Mouse (Mus musculus) liver, embryonic 14.5 days (tissue): ENCODE measurements around the gene Gm1113. TPM values are rescaled to one million over a fixed set of nuclear protein-coding genes. Genes with fewer than 3 reads are reported as not detected.

ENCODE experiments used
- ATAC-seq: fragments of 200-750 bp; cut with Nextera tagmentation; 2 replicates; pipeline ENCODE4 v1.8.0; 2017; ENCODE audit warnings: moderate number of reproducible peaks, mild to moderate bottlenecking, moderate library complexity; ENCODE audit not compliant: insufficient read depth
- DNase-seq, 3 experiments: peaks; one replicate each; pipeline ENCODE4 v3.0.0-alpha.2; 2012 to 2013; ENCODE audit warnings: low read depth in 3 of 3, low spot score in 3 of 3
- H3K27ac ChIP-seq: fragments of 300-500 bp; sonication (generic); 2 replicates; pipeline ENCODE4 v1.5.1; 2014; ENCODE audit warnings: moderate library complexity, mild to moderate bottlenecking, control low read depth, inconsistent platforms
- H3K27me3 ChIP-seq: fragments of 300-500 bp; sonication (generic); 2 replicates; pipeline ENCODE4 v1.6.1; 2014; ENCODE audit warnings: mild to moderate bottlenecking, low read length, moderate library complexity; ENCODE audit not compliant: control insufficient read depth, insufficient read depth
- H3K36me3 ChIP-seq: fragments of 300-500 bp; sonication (generic); replicated peaks from 2 replicates; pipeline ENCODE4 v1.6.1; 2014; ENCODE audit warnings: low read depth; ENCODE audit not compliant: control insufficient read depth, insufficient read depth
- H3K4me1 ChIP-seq, 2 experiments: fragments of 200-500 bp in 1 of 2; fragments of 300-500 bp in 1 of 2; sonication (generic) in 1 of 2; replicated peaks; 2 replicates each; pipeline ENCODE4 v1.6.1; 2012 to 2014; ENCODE audit warnings: antibody characterized with exemption in 1 of 2, inconsistent platforms in 1 of 2, low read length in 1 of 2; ENCODE audit not compliant: control insufficient read depth in 2 of 2, insufficient read depth in 2 of 2
- H3K4me2 ChIP-seq: fragments of 300-500 bp; sonication (generic); 2 replicates; pipeline ENCODE4 v1.6.1; 2014; ENCODE audit warnings: low read depth, mild to moderate bottlenecking, control low read depth, moderate library complexity
- H3K4me3 ChIP-seq, 2 experiments: fragments of 200-500 bp in 1 of 2; fragments of 300-500 bp in 1 of 2; sonication (generic) in 1 of 2; 2 replicates each; pipeline ENCODE4 v1.5.1; 2012 to 2014; ENCODE audit warnings: low read depth in 2 of 2, low read length in 2 of 2, mild to moderate bottlenecking in 2 of 2, control low read depth in 1 of 2, inconsistent platforms in 1 of 2, moderate library complexity in 1 of 2; ENCODE audit not compliant: insufficient read depth in 1 of 2
- H3K9ac ChIP-seq: fragments of 300-500 bp; sonication (generic); replicated peaks from 2 replicates; pipeline ENCODE4 v1.6.1; 2014; ENCODE audit warnings: mild to moderate bottlenecking, control low read depth, moderate library complexity
- H3K9me3 ChIP-seq: fragments of 300-500 bp; sonication (generic); 2 replicates; pipeline ENCODE4 v1.6.1; 2016; ENCODE audit warnings: low read length, mixed read lengths; ENCODE audit not compliant: control insufficient read depth
- CTCF ChIP-seq: IDR thresholded peaks from 2 replicates; pipeline ENCODE4 v1.5.1; 2016; ENCODE audit warnings: antibody characterized with exemption, low read depth, control low read depth
- EP300 ChIP-seq: IDR thresholded peaks from 2 replicates; pipeline ENCODE4 v1.6.1; 2016; ENCODE audit warnings: antibody characterized with exemption, low read depth
- WGBS: fragments of 180-500 bp; shearing (Covaris S2); extraction: QIAGEN DNeasy Blood & Tissue Kit; methylation state at CpG from one replicate; pipeline ENCODE4 v1.1.7; 2014; ENCODE audit not compliant: insufficient replicate concordance; 5-methylcytosine and 5-hydroxymethylcytosine counted together
- polyA plus RNA-seq, 2 experiments: library from polyadenylated mRNA; depleted of rRNA in 1 of 2; stranded (reverse) in 1 of 2; unstranded in 1 of 2; fragments of >200 nt; fragmentation: Nextera tagmentation in 1 of 2; extraction: Ambion mirVana in 1 of 2; gene quantifications; 2 replicates each; pipeline versions ENCODE4 v1.2.1 to v1.2.3; 2012 to 2014

Gene Gm1113
- polyA plus RNA-seq, 2 experiments: not detected

DNA sequence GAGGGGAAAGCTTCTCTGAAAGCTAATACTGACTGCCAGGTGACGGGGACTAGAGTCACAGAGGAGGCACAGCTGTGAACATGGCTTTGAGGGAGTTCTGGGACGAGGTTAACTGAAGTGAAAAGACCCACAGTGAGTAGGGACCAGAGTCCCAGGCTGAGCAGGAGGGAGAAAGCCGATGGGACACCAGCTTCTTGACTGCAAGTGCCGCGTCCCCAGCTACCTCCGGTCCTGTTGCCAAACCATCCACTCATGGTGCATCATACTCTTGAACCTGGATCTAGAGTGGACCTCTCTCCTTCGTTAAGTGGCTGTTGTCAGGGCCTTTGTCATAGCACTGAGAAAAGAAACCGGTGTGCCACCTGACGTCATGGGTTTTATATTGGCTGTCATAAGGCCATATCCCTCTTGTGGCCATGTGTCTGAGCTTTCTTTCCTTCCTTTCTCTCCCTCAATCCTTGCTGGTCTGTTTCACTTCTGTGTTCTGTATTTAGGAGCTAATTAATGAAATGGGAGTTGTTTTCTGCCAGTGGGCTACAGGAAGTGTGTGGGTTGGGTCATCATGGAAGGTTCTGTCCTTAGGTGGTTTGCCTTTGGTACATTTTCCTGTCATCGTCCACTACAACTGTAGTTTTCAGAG, 15.6 kb downstream of the Gm1113 start:
- H3K36me3 ChIP-seq: no peaks in the 10 kb centered on the region
- no peak for ATAC-seq
- 70% methylated on average over 10 of the region's 10 CpGs for whole genome bisulfite sequencing

DNA sequence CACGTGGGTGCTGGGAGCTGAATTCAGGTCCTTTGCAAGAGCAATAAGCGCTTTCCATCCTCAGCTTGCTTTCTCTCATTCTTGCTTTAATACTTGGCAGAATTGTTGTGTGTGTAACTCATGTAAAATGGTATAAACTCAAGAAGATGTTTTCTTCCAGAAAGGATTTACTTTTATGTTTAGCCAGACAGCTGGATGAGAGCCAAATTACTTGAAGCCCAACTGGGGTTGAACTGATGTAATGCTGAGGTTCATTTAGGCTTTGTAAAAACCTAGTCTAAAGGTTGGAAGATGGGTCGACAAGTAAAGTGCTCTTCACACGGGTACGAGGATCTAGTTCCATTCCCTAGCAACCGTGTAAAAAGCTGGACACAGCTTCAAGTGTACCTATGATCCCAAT, 18.1 kb downstream of the Gm1113 start:
- 63% methylated on average over 6 of the region's 6 CpGs for WGBS
- H3K27me3 ChIP-seq: no peaks in the 10 kb centered on the region
- ATAC-seq: no peak
- no peak overlapping the region for H3K4me3 ChIP-seq
- H3K4me2 ChIP-seq: no peak overlapping the region
- no peaks in the 10 kb centered on the region for H3K9me3 ChIP-seq
- H3K27ac ChIP-seq: no peak overlapping the region
- no peaks in the 10 kb centered on the region for H3K4me1 ChIP-seq
- no peaks in the 10 kb centered on the region for H3K36me3 ChIP-seq
- no peak overlapping the region for H3K9ac ChIP-seq
- DNase-seq: no peak
- TF ChIP-seq EP300 (no peak), CTCF (no peak)

More for the DNA sequence above, 15.6 kb downstream of the Gm1113 start:
- Histone ChIP-seq H3K4me3 (no peak overlapping the region), H3K4me2 (no peak overlapping the region), H3K27me3 (no peaks in the 10 kb centered on the region), H3K27ac (no peak overlapping the region), H3K9me3 (no peaks in the 10 kb centered on the region), H3K4me1 (no peaks in the 10 kb centered on the region), H3K9ac (no peak overlapping the region)
- no peak for DNase-seq
- TF ChIP-seq EP300 (no peak), CTCF (no peak)

DNA sequence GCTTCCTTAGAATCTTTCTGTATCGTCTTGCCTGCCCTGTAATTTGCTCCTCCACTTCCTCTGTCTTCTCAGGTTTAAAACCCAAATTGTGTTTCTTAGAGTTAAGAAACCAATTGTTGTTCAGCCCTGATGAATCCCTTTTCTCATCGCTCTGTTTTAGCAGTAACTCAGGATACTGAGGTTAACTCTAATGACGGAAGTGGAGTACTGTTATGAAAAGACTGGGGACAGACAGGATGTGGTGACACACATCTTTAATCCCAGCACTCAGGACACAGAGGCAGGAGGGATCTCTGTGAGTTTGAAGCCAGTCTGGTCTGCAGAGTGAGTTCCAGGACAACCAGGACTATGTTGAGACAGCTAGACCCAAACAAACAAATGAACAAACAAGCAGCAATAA, 22.6 kb downstream of the Gm1113 start:
- Histone ChIP-seq H3K36me3 (no peaks in the 10 kb centered on the region), H3K9me3 (no peaks in the 10 kb centered on the region), H3K27me3 (no peaks in the 10 kb centered on the region), H3K4me2 (no peak overlapping the region), H3K4me1 (no peaks in the 10 kb centered on the region), H3K4me3 (no peak overlapping the region), H3K9ac (no peak overlapping the region), H3K27ac (no peak overlapping the region)
- DNase-seq: no peak
- no peak for TF ChIP-seq EP300
- no peak for TF ChIP-seq CTCF
- 17% methylated on average over 3 of the region's 3 CpGs for WGBS
- no peak for ATAC-seq

DNA sequence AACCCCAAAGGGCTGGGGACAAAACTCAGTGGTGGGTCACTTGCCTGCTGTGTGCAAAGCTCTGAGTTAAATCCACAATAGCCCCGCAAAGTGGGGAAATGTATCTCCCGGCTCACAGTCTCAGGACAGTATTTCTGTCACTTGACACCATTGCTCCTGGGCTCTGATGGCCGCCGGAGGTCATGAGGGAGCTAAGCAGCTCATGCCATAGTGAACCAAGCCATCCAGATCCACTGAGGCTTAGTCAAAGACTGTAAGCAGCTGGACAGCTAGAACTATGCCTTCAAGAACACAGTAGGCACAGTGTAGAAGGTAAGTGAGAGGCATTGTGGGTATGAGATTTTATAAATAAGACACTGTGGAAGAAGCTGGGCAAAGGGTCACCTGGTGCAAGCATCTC, 23.1 kb downstream of the Gm1113 start:
- H3K27ac ChIP-seq: no peak overlapping the region
- no peak for TF ChIP-seq EP300
- no peak for TF ChIP-seq CTCF
- no peaks in the 10 kb centered on the region for H3K4me1 ChIP-seq
- no peak overlapping the region for H3K4me2 ChIP-seq
- H3K4me3 ChIP-seq: no peak overlapping the region
- H3K27me3 ChIP-seq: no peaks in the 10 kb centered on the region
- no peaks in the 10 kb centered on the region for H3K9me3 ChIP-seq
- DNase-seq (no peak), ATAC-seq (no peak)
- H3K36me3 ChIP-seq: no peaks in the 10 kb centered on the region
- H3K9ac ChIP-seq: no peak overlapping the region
- WGBS: 64% methylated on average over 4 of the region's 4 CpGs

DNA sequence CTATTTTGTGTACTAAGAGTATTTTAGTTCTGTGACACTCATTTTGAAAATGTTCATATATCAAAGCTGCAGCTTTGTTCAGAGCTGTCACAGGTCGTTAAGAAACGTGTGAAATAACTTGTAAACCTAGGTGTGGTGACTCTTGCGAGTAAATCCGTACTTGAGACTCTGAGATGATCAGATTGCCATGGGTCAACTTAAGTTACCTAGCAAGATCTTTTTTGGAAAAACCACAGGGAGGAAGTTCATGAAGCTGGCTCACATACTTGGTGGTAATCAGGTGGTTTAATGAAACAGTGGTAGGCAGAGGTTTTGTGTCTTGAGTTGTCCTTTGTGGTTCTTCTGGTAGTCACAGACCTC, 24.4 kb downstream of the Gm1113 start:
- Histone ChIP-seq H3K36me3 (no peaks in the 10 kb centered on the region), H3K27me3 (no peaks in the 10 kb centered on the region), H3K4me1 (no peaks in the 10 kb centered on the region), H3K4me2 (no peak overlapping the region), H3K9ac (no peak overlapping the region), H3K27ac (no peak overlapping the region), H3K4me3 (no peak overlapping the region), H3K9me3 (no peaks in the 10 kb centered on the region)
- WGBS: 55% methylated on average over 4 of the region's 4 CpGs
- DNase-seq (no peak), ATAC-seq (no peak)
- no peak for TF ChIP-seq CTCF
- no peak for TF ChIP-seq EP300
